Mouse (Mus musculus): ENCODE data around the gene Cfap99.
A peak's percentile ranks its signal among the peaks of the same experiment; 100 is the strongest.

Cfap99 gene

GRCm38 (mm10) chr5:34330136-34330535 lies 41.7 kb downstream of the Cfap99 start:
- DNase-seq (ENCODE audit: low read depth, low spot score) = no peak

- DNase-seq (ENCODE audit: low read depth, low spot score) = no peak
Observed at GRCm38 (mm10) chr5:34334081-34334480, 45.7 kb downstream of the Cfap99 start.

DNA sequence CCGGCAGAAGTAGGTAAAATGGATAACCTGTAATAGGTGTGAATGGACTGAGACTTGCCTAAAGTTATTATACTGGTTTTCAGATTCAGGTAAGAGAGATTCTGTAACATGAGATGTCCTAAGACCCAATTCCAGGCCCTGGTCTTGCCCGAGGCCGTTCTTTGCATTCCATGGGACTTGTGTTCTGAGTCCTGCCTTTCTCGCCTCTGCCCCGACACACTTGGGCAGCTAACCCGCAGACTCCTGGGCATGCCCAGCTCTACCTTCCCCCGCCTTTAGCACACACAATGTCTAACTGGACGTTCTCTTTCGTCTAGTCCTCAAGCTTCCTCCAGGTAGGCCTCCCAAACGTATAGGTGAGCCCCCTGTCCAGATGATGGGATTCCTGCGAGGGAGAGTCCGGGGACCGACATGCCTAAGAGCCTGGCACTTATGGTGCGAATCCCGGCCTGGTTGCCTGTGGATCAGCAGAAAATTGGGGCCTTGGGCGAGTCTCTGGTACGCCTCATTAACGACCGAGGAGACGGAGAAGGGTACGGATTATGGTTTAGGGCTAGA lies 47.2 kb downstream of the Cfap99 start:
- no peak for DNase-seq (ENCODE audit: low read depth, low spot score)

DNA sequence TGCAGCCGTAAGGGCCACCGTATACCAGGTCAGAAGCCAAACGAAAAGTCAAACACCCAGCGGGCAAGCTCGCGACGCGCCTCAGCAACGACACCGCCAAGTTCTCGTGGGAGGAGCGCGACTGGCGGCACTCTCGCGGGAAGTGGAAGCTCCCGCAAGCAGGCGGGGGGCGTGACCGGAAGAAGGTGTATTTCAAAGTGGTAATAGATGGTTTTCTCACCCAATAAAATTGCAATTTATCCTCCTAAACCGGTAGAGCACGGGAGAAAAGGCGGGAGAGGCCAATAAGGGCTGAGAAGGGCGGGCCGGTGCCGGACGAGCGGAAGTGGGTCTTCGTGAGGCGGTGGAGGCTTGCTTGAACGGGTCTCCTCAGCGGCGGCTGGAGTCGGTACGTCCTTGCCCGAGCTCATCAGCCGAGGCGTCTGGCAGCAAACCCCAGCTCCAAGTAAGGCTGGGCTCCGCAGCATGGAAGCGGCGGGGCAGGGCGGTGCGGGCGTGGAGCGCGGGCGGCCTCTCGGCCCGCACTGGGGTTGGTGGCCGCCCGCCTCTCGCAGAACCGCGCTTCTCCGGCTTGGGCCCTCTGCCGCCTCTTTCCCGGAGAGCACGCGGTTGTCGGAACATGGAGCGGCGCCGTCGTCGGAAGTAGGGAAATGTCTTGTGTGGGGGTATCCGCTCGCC lies 47.8 kb downstream of the Cfap99 start, which contains the start of gene Rnf4:
Rnf4 (plus strand) TSS at position 193 of the 678 bp plus-strand sequence.
- DNase-seq (ENCODE audit: low read depth, low spot score) = peak; percentile 93

DNA sequence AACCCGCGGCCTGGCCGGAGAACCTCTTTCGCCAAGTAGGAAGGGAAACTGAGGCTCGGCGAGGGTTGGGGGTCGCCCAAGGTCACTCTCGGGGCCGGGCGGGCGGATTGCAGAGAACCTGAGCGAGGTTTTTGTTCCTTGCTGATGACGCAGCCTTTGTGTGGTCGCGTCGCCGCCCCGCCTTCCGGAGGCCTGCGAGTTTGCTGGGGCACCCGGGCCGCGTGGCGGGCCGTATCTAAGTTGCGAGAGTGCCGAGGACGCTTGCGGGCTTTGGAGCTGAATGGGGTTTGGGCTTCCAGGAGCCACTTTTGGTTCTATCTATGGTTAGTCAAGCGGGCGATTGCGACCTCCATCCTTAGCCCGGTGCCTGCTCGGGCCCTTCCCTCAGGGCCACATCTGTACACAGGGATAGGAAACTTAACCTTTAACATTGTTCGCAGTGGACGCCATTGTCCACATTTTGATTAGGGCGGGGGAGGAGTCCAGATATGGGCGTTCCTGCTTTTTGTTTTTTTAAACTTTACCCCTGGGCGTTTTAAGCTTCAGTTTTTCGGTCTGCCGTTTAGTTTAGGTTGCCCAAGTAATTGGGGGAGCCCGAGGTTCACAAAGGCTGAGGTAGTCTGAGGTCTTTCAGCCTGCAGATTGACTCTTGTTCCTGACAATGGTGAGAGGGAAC lies 48.5 kb downstream of the Cfap99 start:
- DNase-seq (ENCODE audit: low read depth, low spot score) = no peak

GRCm38 (mm10) chr5:34340246-34340645 lies 51.8 kb downstream of the Cfap99 start:
- no peak for DNase-seq (ENCODE audit: low read depth, low spot score)

GRCm38 (mm10) chr5:34352084-34352631 lies 63.8 kb downstream of the Cfap99 start:
- no peak for DNase-seq (ENCODE audit: low read depth, low spot score)

GRCm38 (mm10) chr5:34360261-34360660 lies 71.9 kb downstream of the Cfap99 start:
- no peak for DNase-seq (ENCODE audit: low read depth, low spot score)

DNA sequence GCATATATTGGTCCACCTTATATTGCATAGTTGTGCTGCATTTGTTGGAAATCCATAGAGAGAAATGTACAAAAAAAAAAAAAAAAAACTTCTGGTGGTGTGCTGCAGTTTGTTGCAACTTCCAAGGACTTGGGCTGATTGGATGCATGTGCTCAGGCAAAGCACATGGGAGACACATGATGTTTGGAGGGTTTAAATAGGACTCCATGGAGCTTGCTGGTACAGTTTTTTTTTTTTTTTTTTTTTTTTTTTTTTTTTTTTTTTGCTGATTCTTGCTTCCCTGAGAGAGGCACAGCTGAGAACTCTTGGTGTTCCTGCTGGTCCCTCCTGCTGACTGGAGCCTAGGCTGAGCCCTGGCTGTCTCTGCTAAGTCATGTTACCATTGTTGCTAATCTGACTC lies 74.7 kb downstream of the Cfap99 start:
- DNase-seq (ENCODE audit: low read depth, low spot score) = no peak

DNA sequence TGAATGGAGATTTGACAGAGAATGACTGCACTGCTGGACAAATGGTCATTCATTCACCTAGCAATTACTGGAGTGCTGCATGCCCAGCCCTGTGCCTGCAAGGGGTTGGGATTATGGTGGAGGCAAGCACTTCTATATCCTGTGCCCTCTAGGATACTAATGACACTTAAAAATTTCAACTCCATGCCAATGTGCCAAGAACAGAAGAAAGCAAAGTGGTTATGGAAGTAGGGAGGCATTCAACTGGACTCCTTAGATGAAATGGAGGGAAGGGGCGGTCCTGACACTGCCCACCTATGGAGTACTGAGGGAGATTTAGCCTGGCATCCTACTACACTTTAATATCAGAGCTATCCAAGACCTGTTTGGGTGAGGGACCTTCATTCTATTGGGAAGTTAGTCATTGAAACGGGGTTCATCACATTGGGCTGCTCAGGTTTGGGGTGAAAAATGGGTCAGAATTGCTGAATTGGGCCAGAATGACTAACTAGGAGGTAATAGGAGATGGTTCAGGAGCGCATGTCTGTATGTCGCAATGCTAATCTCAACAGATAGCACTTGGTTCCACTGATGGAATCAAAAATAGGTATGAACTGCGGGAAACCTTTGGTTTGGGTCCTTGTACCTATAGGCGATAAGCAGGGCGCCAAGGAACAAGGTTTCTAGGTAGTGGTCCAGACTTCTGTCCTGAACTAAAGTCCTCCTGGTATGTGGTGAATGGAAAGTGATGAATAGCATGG lies 80.3 kb downstream of the Cfap99 start:
- no peak for DNase-seq (ENCODE audit: low read depth, low spot score)

DNA sequence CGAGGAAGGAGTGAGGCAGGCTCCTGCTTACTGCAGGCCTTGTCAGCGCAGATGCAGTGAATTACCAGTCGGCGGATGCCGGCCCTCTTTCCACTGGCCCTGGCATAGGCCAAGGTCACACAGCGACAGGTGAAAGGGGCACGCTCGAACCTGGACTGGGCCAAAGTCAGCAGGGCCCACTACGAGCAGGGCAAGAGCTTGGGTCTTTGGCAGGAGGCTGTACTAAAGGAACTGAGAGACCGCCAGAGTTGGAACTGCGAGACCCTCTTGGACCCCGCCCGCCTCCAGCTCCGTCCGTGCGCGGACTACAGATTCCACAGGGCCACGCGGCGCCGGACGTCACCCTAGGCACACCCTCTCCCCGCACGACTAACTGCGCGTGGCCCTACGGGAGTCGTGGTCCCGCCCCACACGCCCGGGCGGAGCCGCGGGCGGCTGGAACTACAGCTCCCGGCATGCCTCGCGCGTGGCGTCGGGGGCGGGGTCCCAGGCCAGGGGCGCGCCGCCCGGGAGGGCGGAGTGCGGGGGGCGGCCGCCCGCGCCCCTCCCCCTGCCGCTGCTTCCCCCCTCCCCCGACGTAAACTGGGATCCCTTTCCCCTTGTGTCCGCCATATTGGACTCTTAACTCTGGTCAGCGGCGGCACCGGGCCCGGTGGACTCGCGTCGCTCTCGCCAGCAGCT lies 81.1 kb downstream of the Cfap99 start, which contains the start of gene Fam193a:
Fam193a (plus strand) TSS at position 593 of the 681 bp plus-strand sequence.
- DNase-seq (ENCODE audit: low read depth, low spot score) = peak; percentile 95

DNA sequence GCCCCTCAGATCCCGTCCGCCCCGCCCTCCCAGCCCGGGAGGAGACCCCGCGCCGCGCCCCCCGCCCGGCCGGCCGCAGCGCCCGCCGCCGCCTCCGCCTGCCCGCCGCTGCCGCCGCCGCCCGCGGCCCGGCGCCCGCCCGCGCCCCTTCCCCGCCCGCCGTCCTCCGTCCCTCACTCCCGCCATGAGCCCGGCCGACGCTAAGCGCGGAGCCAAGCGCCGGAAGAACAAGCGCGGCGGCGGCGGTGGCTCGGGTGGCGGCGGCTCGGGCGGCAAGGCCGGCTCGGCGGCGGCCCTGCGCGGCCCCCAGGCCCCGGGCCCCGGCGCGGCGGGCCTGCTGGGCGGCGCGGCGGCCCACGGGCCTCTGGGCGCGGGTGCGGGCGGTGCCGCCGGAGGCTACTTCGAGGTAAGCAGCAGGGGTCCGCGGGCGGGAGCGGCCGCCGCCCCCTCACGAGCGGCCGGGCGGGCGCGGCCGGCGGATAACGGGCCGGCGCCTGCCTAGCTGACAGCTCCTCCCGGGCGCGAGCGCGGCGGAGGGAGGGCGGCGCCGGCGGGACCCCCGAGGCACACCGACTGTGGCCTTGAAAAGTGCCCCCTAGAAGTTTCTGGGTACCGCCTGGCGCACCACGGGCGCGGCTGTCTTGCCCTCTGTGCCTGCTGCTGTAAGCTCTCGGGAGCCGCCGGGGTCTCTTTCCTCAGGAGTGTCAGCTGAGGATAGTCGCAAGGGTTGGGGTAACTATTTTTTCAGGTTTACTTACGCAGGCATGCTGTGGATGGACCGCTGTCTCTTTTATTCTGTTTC lies 81.8 kb downstream of the Cfap99 start:
- DNase-seq (ENCODE audit: low read depth, low spot score) = no peak

DNA sequence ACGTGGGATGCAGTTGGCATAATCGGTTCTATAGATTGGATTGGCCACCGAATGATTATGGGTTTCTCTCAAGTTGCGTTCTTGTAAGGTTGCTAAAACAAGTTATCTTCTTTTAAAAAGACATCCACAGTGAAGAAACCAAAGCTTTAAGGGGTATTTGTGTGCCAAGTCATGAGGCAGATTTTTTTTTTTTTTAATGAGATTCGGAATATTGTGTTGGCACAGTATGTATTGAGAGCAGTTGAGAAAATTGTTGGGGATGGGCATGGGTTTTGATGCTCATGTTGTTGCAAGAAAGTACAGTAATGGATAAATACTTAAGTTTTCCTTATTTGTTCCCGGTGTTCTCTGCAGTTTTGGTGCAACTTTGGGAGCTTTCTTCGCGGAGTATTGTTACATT lies 82.4 kb downstream of the Cfap99 start:
- no peak for DNase-seq (ENCODE audit: low read depth, low spot score)

GRCm38 (mm10) chr5:34372141-34372540 lies 83.7 kb downstream of the Cfap99 start:
- no peak for DNase-seq (ENCODE audit: low read depth, low spot score)

DNA sequence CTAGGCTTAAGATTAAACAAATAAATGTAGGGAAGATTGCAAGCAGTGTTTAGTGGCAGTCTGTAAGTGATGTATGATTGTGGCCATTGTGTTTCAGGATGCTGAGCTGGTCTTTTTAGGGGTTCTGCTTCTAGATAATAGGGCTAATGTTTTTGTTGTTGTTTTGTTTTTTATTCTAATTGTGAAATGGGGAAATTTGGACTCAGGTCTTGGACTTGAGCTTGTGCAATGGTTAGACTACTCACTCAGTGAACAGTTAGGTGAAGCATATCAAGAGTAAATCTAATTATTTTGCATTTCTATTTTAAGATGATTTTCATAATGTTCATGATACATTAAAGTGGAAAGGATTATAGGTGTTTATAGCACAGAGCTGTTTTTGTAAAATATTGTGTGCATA lies 84.1 kb downstream of the Cfap99 start:
- DNase-seq (ENCODE audit: low read depth, low spot score) = no peak
